Mouse (Mus musculus) embryonic facial prominence, embryonic 10.5 days (tissue): ENCODE measurements around the gene Gm10964. TPM values are rescaled to one million over a fixed set of nuclear protein-coding genes. Genes with fewer than 3 reads are reported as not detected.

Source experiments
- DNase-seq: peaks from one replicate; pipeline ENCODE4 v3.0.0-alpha.2; 2017; ENCODE audit warnings: low spot score
- H3K27ac ChIP-seq: fragments of 300-500 bp; sonication (generic); replicated peaks from 2 replicates; pipeline ENCODE4 v1.5.1; 2016; ENCODE audit warnings: mild to moderate bottlenecking
- H3K27me3 ChIP-seq: fragments of 300-500 bp; sonication (generic); replicated peaks from 2 replicates; pipeline ENCODE4 v1.6.1; 2016; ENCODE audit warnings: low read depth, mild to moderate bottlenecking; ENCODE audit not compliant: poor library complexity, severe bottlenecking
- H3K36me3 ChIP-seq: fragments of 300-500 bp; sonication (generic); replicated peaks from 2 replicates; pipeline ENCODE4 v1.6.1; 2016; ENCODE audit warnings: mild to moderate bottlenecking, moderate library complexity
- H3K4me1 ChIP-seq: fragments of 300-500 bp; sonication (generic); 2 replicates; pipeline ENCODE4 v1.6.1; 2016
- H3K4me3 ChIP-seq: fragments of 300-500 bp; sonication (generic); 2 replicates; pipeline ENCODE4 v1.5.1; 2016; ENCODE audit warnings: mild to moderate bottlenecking, moderate library complexity
- H3K9me3 ChIP-seq: fragments of 300-500 bp; sonication (generic); 2 replicates; pipeline ENCODE4 v1.6.1; 2016; ENCODE audit warnings: mild to moderate bottlenecking
- WGBS: fragments of 180-500 bp; shearing (Covaris S2); methylation state at CpG from one replicate; pipeline ENCODE4 v1.1.7; 2016; 5-methylcytosine and 5-hydroxymethylcytosine counted together
- polyA plus RNA-seq: library from polyadenylated mRNA; unstranded; fragments of >200 nt; fragmentation: Nextera tagmentation; extraction: Ambion mirVana; gene quantifications from 2 replicates; pipeline ENCODE4 v1.2.1, GENCODE M21; 2016

Gene Gm10964
- not detected in 2 replicates for polyA plus RNA-seq

GRCm38 (mm10) chr3:103739329-103739728 lies at the start of gene Gm10964:
TSS of gene Gm10964 (plus strand) at chr3:103739366.
- H3K36me3 ChIP-seq, result peaks cover 35% of the 10 kb centered on the region

GRCm38 (mm10) chr3:103690506-103690905 lies 48.7 kb upstream of the Gm10964 start:
- Histone ChIP-seq H3K27me3 (no peaks in the 10 kb centered on the region), H3K4me3 (no peak overlapping the region), H3K4me1 (no peaks in the 10 kb centered on the region), H3K9me3 (no peaks in the 10 kb centered on the region), H3K27ac (no peak overlapping the region), H3K36me3 (no peaks in the 10 kb centered on the region)
- WGBS, result 80% methylated on average over 3 of the region's 3 CpGs
- DNase-seq, result no peak

More at GRCm38 (mm10) chr3:103739329-103739728, at the start of gene Gm10964:
- peaks cover 59% of the 10 kb centered on the region for H3K4me1 ChIP-seq
- 95% methylated on average over 1 of the region's 1 CpGs for WGBS
- H3K9me3 ChIP-seq, result no peaks in the 10 kb centered on the region
- peak within 1 kb of the TSS; percentile 50 for H3K4me3 ChIP-seq
- DNase-seq, result no peak
- no peaks in the 10 kb centered on the region for H3K27me3 ChIP-seq
- peak within 1 kb of the TSS; percentile 88 for H3K27ac ChIP-seq

- Histone ChIP-seq H3K27ac (no peak overlapping the region), H3K9me3 (no peaks in the 10 kb centered on the region), H3K4me3 (no peak overlapping the region), H3K4me1 (no peaks in the 10 kb centered on the region), H3K36me3 (no peaks in the 10 kb centered on the region), H3K27me3 (no peaks in the 10 kb centered on the region)
- DNase-seq, result no peak
- WGBS, result 70% methylated on average over 3 of the region's 3 CpGs
Observed at GRCm38 (mm10) chr3:103695556-103695955, 43.6 kb upstream of the Gm10964 start.

GRCm38 (mm10) chr3:103696388-103696925 lies 42.7 kb upstream of the Gm10964 start:
- H3K9me3 ChIP-seq, result no peaks in the 10 kb centered on the region
- H3K4me3 ChIP-seq, result no peak overlapping the region
- H3K36me3 ChIP-seq, result no peaks in the 10 kb centered on the region
- DNase-seq, result no peak
- H3K4me1 ChIP-seq, result no peaks in the 10 kb centered on the region
- no peaks in the 10 kb centered on the region for H3K27me3 ChIP-seq
- WGBS, result 64% methylated on average over 1 of the region's 1 CpGs
- no peak overlapping the region for H3K27ac ChIP-seq

GRCm38 (mm10) chr3:103704661-103705060 lies 34.5 kb upstream of the Gm10964 start:
- H3K4me1 ChIP-seq, result no peaks in the 10 kb centered on the region
- no peaks in the 10 kb centered on the region for H3K27me3 ChIP-seq
- no peak overlapping the region for H3K4me3 ChIP-seq
- no peaks in the 10 kb centered on the region for H3K36me3 ChIP-seq
- 77% methylated on average over 6 of the region's 6 CpGs for WGBS
- no peaks in the 10 kb centered on the region for H3K9me3 ChIP-seq
- DNase-seq, result no peak
- no peak overlapping the region for H3K27ac ChIP-seq

- 91% methylated on average over 12 of the region's 12 CpGs for WGBS
- no peaks in the 10 kb centered on the region for H3K9me3 ChIP-seq
- no peaks in the 10 kb centered on the region for H3K27me3 ChIP-seq
- H3K36me3 ChIP-seq, result no peaks in the 10 kb centered on the region
- no peak for DNase-seq
- H3K4me1 ChIP-seq, result 0 out of 2 replicates have a peak, but pooled peaks cover under 1% of the 10 kb centered on the region
- H3K27ac ChIP-seq, result no peak overlapping the region
- H3K4me3 ChIP-seq, result no peak overlapping the region
Observed at GRCm38 (mm10) chr3:103705426-103705825, 33.7 kb upstream of the Gm10964 start.

- no peak overlapping the region for H3K4me3 ChIP-seq
- WGBS, result 94% methylated on average over 5 of the region's 5 CpGs
- no peaks in the 10 kb centered on the region for H3K9me3 ChIP-seq
- no peak overlapping the region for H3K27ac ChIP-seq
- no peaks in the 10 kb centered on the region for H3K36me3 ChIP-seq
- DNase-seq, result no peak
- H3K4me1 ChIP-seq, result 0 out of 2 replicates have a peak, but pooled peaks cover 3% of the 10 kb centered on the region
- no peaks in the 10 kb centered on the region for H3K27me3 ChIP-seq
Observed at GRCm38 (mm10) chr3:103709470-103710040, 29.6 kb upstream of the Gm10964 start.

- H3K4me3 ChIP-seq, result no peak overlapping the region
- H3K36me3 ChIP-seq, result no peaks in the 10 kb centered on the region
- DNase-seq, result no peak
- 83% methylated on average over 4 of the region's 4 CpGs for WGBS
- H3K4me1 ChIP-seq, result peaks cover 19% of the 10 kb centered on the region
- H3K9me3 ChIP-seq, result no peaks in the 10 kb centered on the region
- H3K27me3 ChIP-seq, result 0 out of 2 replicates have a peak, but pooled peaks cover 5% of the 10 kb centered on the region
- H3K27ac ChIP-seq, result no peak overlapping the region
Observed at GRCm38 (mm10) chr3:103712196-103712595, 27.0 kb upstream of the Gm10964 start.

GRCm38 (mm10) chr3:103714236-103714875 lies 24.8 kb upstream of the Gm10964 start:
- Histone ChIP-seq H3K9me3 (no peaks in the 10 kb centered on the region), H3K4me3 (no peak overlapping the region), H3K27me3 (0 out of 2 replicates have a peak, but pooled peaks cover 9% of the 10 kb centered on the region), H3K27ac (no peak overlapping the region), H3K36me3 (no peaks in the 10 kb centered on the region), H3K4me1 (peaks cover 23% of the 10 kb centered on the region)
- no peak for DNase-seq
- 69% methylated on average over 7 of the region's 7 CpGs for WGBS

GRCm38 (mm10) chr3:103714942-103715341 lies 24.2 kb upstream of the Gm10964 start:
- no peak for DNase-seq
- 0 out of 2 replicates have a peak, but pooled peaks cover 9% of the 10 kb centered on the region for H3K27me3 ChIP-seq
- H3K36me3 ChIP-seq, result no peaks in the 10 kb centered on the region
- H3K4me1 ChIP-seq, result peaks cover 23% of the 10 kb centered on the region
- H3K9me3 ChIP-seq, result no peaks in the 10 kb centered on the region
- H3K4me3 ChIP-seq, result no peak overlapping the region
- no peak overlapping the region for H3K27ac ChIP-seq
- 90% methylated on average over 8 of the region's 8 CpGs for WGBS

- 47% methylated on average over 11 of the region's 11 CpGs for WGBS
- Histone ChIP-seq H3K9me3 (no peaks in the 10 kb centered on the region), H3K4me3 (no peak overlapping the region), H3K4me1 (peaks cover 20% of the 10 kb centered on the region), H3K36me3 (no peaks in the 10 kb centered on the region), H3K27ac (peak overlapping the region; percentile 40; the same call in 1 of the 2 replicates), H3K27me3 (0 out of 2 replicates have a peak, but pooled peaks cover 9% of the 10 kb centered on the region)
- DNase-seq, result peak; percentile 45
Observed at GRCm38 (mm10) chr3:103715762-103716693, 23.1 kb upstream of the Gm10964 start.
